In the genomic region with DNA sequence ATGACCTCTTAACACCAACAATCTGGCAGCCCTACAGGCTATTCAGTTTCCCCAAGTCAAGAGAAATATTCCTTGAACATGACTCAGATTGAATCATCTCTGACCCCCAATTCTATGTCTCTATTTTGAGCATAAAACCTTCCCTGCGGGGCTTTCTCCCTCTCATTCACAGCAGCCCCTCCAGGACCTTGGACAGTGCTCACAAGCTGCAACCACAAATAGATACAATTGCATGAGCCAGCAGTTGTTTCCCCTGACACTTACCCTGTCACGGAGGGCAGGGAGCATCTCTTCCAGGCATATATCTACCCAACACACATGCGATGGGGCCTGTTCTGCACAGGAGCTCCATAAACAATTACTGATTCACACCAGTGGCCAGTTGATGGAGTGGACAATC, we compare ENCODE assay signal across 14 mouse cellular contexts.
DNase-seq lines count a peak whose midpoint lies in the region; ATAC-seq and TF ChIP-seq lines count a peak whose summit lies in the region.
"Had no signal": no experiment of that assay in that cellular context is flagged by ENCODE, and none has a peak within 500 bp of the region (broad histone marks: within the 10 kb centered on the region; RNA-seq: fewer than 3 reads in every experiment).

No protein-coding gene starts in this region.

- no peaks in the 10 kb centered on the region for H3K4me1 ChIP-seq in liver, postnatal 0 days (ENCODE audit: insufficient read depth)
- H3K4me1 ChIP-seq in ES-E14 (ENCODE audit: control insufficient read depth in 2 of 2, insufficient read depth in 2 of 2, low read length in 2 of 2, poor library complexity in 1 of 2): 0 out of 4 replicates have a peak, but pooled peaks cover 0 to 3% of the 10 kb centered on the region in 2 experiments
- no peaks in the 10 kb centered on the region for H3K4me1 ChIP-seq in liver, embryonic 12.5 days
- H3K4me1 ChIP-seq: embryonic facial prominence, embryonic 13.5 days; lung, embryonic 15.5 days had no signal

- no peak overlapping the region for H3K27ac ChIP-seq in gastrocnemius, adult 2 months
- no peak overlapping the region for H3K27ac ChIP-seq in liver, postnatal 0 days (ENCODE audit: low read depth)
- no peak overlapping the region for H3K27ac ChIP-seq in ES-E14 (ENCODE audit: insufficient read depth, low read depth, low read length, poor library complexity, severe bottlenecking)
- no peak overlapping the region for H3K27ac ChIP-seq in liver, embryonic 12.5 days
- H3K27ac ChIP-seq: embryonic facial prominence, embryonic 13.5 days; lung, embryonic 15.5 days had no signal

- TF ChIP-seq CTCF in gastrocnemius, adult 2 months (IDR thresholded peaks at IDR 0.05): no peak
- TF ChIP-seq CTCF in liver, postnatal 0 days (IDR thresholded peaks at IDR 0.05; ENCODE audit: low read depth): no peak

- no peak overlapping the region for H3K4me3 ChIP-seq in gastrocnemius, adult 2 months
- no peak overlapping the region for H3K4me3 ChIP-seq in liver, postnatal 0 days (ENCODE audit: low read depth, low read length)
- H3K4me3 ChIP-seq in ES-E14 (ENCODE audit: insufficient read depth in 1 of 2, low read depth in 1 of 2, low read length in 2 of 2, poor library complexity in 1 of 2, severe bottlenecking in 1 of 2): no peak overlapping the region
- no peak overlapping the region for H3K4me3 ChIP-seq in liver, embryonic 12.5 days
- H3K4me3 ChIP-seq: embryonic facial prominence, embryonic 13.5 days; lung, embryonic 15.5 days had no signal

- in situ Hi-C loops in ES-E14 (cut with MboI; ENCODE audit: low sequenced_read_pairs in 2 of 2, unreplicated experiment in 2 of 2): no loop called here

- H3K27me3 ChIP-seq in liver, postnatal 0 days (ENCODE audit: insufficient read depth, low read length): no peaks in the 10 kb centered on the region
- H3K27me3 ChIP-seq in liver, embryonic 12.5 days (replicated peaks): no peaks in the 10 kb centered on the region
- H3K27me3 ChIP-seq: embryonic facial prominence, embryonic 13.5 days; lung, embryonic 15.5 days had no signal

- no peak overlapping the region for H3K9ac ChIP-seq in liver, postnatal 0 days (replicated peaks)
- no peak overlapping the region for H3K9ac ChIP-seq in ES-E14 (ENCODE audit: insufficient read depth, low read depth, low read length, poor library complexity, severe bottlenecking)
- H3K9ac ChIP-seq in liver, embryonic 12.5 days: no peak overlapping the region
- H3K9ac ChIP-seq: embryonic facial prominence, embryonic 13.5 days; forebrain, postnatal 0 days; lung, embryonic 15.5 days had no signal

- no peak for ATAC-seq in liver, postnatal 0 days
- ATAC-seq in liver, embryonic 12.5 days: no peak
- ATAC-seq: forebrain, postnatal 0 days; midbrain, embryonic 16.5 days had no signal

- DNase-seq in gastrocnemius, postnatal 10 days: peak; percentile 18
- DNase-seq in gastrocnemius, adult 2 months: no peak
- DNase-seq in liver: peak; percentile 12
- no peak for DNase-seq in liver, postnatal 0 days
- DNase-seq in ES-E14 (ENCODE audit: low read depth, low spot score): peak; percentile 28
- DNase-seq in forelimb bud, embryonic 11.5 days (ENCODE audit: low read depth, low spot score): peak; percentile 57
- no peak for DNase-seq in right cerebral cortex, postnatal 25 days
- DNase-seq: forebrain, postnatal 0 days; kidney, adult 9 months had no signal

- no peaks in the 10 kb centered on the region for H3K9me3 ChIP-seq in liver, postnatal 0 days (ENCODE audit: low read length)
- H3K9me3 ChIP-seq in ES-E14 (ENCODE audit: control insufficient read depth, insufficient read depth, low read depth, low read length): no peaks in the 10 kb centered on the region
- H3K9me3 ChIP-seq in liver, embryonic 12.5 days (replicated peaks): no peaks in the 10 kb centered on the region
- H3K9me3 ChIP-seq: embryonic facial prominence, embryonic 13.5 days; lung, embryonic 15.5 days had no signal

- intact Hi-C loops in gastrocnemius, adult 2 months (cut with DNase I): no loop called here

- WGBS in liver, postnatal 0 days (ENCODE audit: insufficient replicate concordance): 47% methylated on average over 3 of the region's 3 CpGs
- WGBS in liver, embryonic 12.5 days (ENCODE audit: insufficient replicate concordance): 43% methylated on average over 3 of the region's 3 CpGs

- H3K4me2 ChIP-seq in liver, postnatal 0 days (ENCODE audit: low read depth, low read length): no peak overlapping the region
- H3K4me2 ChIP-seq in liver, embryonic 12.5 days: no peak overlapping the region
- H3K4me2 ChIP-seq: embryonic facial prominence, embryonic 13.5 days; heart, embryonic 11.5 days; lung, embryonic 15.5 days had no signal

- no peak for TF ChIP-seq EP300 in liver, postnatal 0 days (IDR thresholded peaks at IDR 0.05; ENCODE audit: low read depth)

- H3K36me3 ChIP-seq in liver, postnatal 0 days (replicated peaks; ENCODE audit: insufficient read depth, low read length): no peaks in the 10 kb centered on the region
- H3K36me3 ChIP-seq in ES-E14 (ENCODE audit: control insufficient read depth, insufficient read depth, low read length, poor library complexity, severe bottlenecking): no peaks in the 10 kb centered on the region
- H3K36me3 ChIP-seq in liver, embryonic 12.5 days: no peaks in the 10 kb centered on the region
- H3K36me3 ChIP-seq: embryonic facial prominence, embryonic 13.5 days; lung, embryonic 15.5 days had no signal

TF ChIP-seq in ES-E14, 5 proteins besides CTCF, POLR2A, EP300 and RAD21:
- TF ChIP-seq ZNF384 (IDR thresholded peaks at IDR 0.05; ENCODE audit: low read depth, low read length): no peak
- TF ChIP-seq MAFK (IDR thresholded peaks at IDR 0.05; ENCODE audit: insufficient read depth, low read depth, low read length): peak; percentile 83
- TF ChIP-seq ZC3H11A (IDR thresholded peaks at IDR 0.05; ENCODE audit: borderline replicate concordance, low read depth, low read length): no peak

Comparison
In these comparisons a context has a peak if more than half of its experiments do, and no peak if none do; other contexts are left out.
1. DNase-seq: peak in gastrocnemius, postnatal 10 days (single experiment), liver (single experiment), ES-E14 (single experiment) and forelimb bud, embryonic 11.5 days (single experiment); none in gastrocnemius, adult 2 months (single experiment), liver, postnatal 0 days (single experiment) and right cerebral cortex, postnatal 25 days (single experiment).